Mouse (Mus musculus): ENCODE data around the gene Pitx3. TPM values are rescaled to one million over a fixed set of nuclear protein-coding genes. Genes with fewer than 3 reads are reported as not detected.
A peak's percentile ranks its signal among the peaks of the same experiment; 100 is the strongest.
"Not testable (repeated sequence)": the region's sequence is repeated elsewhere in the genome, so short reads cannot be mapped to it uniquely, and the experiment has no call there.

Gene Pitx3
- 0.24 TPM in 1 of 2 replicates, not detected in the other for polyA plus RNA-seq (2016; fragmentation: Nextera tagmentation; extraction: Ambion mirVana)

- H3K9me3 ChIP-seq, result no peaks in the 10 kb centered on the region
- H3K4me3 ChIP-seq (replicated peaks), result peak within 1 kb of the TSS; percentile 47
- H3K36me3 ChIP-seq (replicated peaks), result no peaks in the 10 kb centered on the region
- H3K27me3 ChIP-seq, result peaks cover 82% of the 10 kb centered on the region
- 1% methylated on average over 47 of the region's 47 CpGs for WGBS
- peak within 1 kb of the TSS; percentile 76 for H3K4me2 ChIP-seq
- ATAC-seq (ENCODE audit: low FRiP score), result no peak
- no peak within 1 kb of the TSS for H3K27ac ChIP-seq
- peaks cover 16% of the 10 kb centered on the region for H3K4me1 ChIP-seq
- H3K9ac ChIP-seq, result peak within 1 kb of the TSS; percentile 36; the same call in 1 of the 2 replicates
These were observed at the start of gene Pitx3 for GRCm38 (mm10) chr19:46147511-46148371. Gene Pitx3 (minus strand): TSS chr19:46148326.

- Histone ChIP-seq H3K27me3 (no peaks in the 10 kb centered on the region), H3K9me3 (no peaks in the 10 kb centered on the region), H3K4me3 (replicated peaks) (no peak overlapping the region), H3K27ac (no peak overlapping the region), H3K36me3 (replicated peaks) (no peaks in the 10 kb centered on the region; the same call in 1 of the 2 replicates), H3K9ac (no peak overlapping the region), H3K4me2 (no peak overlapping the region), H3K4me1 (no peaks in the 10 kb centered on the region)
- ATAC-seq (ENCODE audit: low FRiP score), result no peak
- 84% methylated on average over 2 of the region's 2 CpGs for WGBS
These were observed 39.1 kb upstream of the Pitx3 start for GRCm38 (mm10) chr19:46187203-46187602.

- ATAC-seq (ENCODE audit: low FRiP score), result no peak
- H3K4me2 ChIP-seq, result no peak overlapping the region
- H3K4me1 ChIP-seq, result no peaks in the 10 kb centered on the region
- H3K9ac ChIP-seq, result no peak overlapping the region
- WGBS, result 69% methylated on average over 3 of the region's 3 CpGs
- H3K27ac ChIP-seq, result no peak overlapping the region
- no peak overlapping the region for H3K4me3 ChIP-seq (replicated peaks)
- H3K36me3 ChIP-seq (replicated peaks), result no peaks in the 10 kb centered on the region; the same call in 1 of the 2 replicates
- H3K27me3 ChIP-seq, result no peaks in the 10 kb centered on the region
- no peaks in the 10 kb centered on the region for H3K9me3 ChIP-seq
These were observed 38.5 kb upstream of the Pitx3 start for GRCm38 (mm10) chr19:46186611-46187010.

- Histone ChIP-seq H3K27me3 (no peaks in the 10 kb centered on the region), H3K9ac (no peak overlapping the region), H3K9me3 (no peaks in the 10 kb centered on the region), H3K4me2 (no peak overlapping the region), H3K4me3 (replicated peaks) (no peak overlapping the region), H3K4me1 (peaks cover 6% of the 10 kb centered on the region; the same call in 1 of the 2 replicates), H3K36me3 (replicated peaks) (no peaks in the 10 kb centered on the region; the same call in 1 of the 2 replicates), H3K27ac (no peak overlapping the region)
- no peak for ATAC-seq (ENCODE audit: low FRiP score)
- 86% methylated on average over 3 of the region's 3 CpGs for WGBS
These were observed 34.1 kb upstream of the Pitx3 start for GRCm38 (mm10) chr19:46182241-46182640.

- H3K9me3 ChIP-seq, result no peaks in the 10 kb centered on the region
- H3K27me3 ChIP-seq, result no peaks in the 10 kb centered on the region
- peaks cover 9% of the 10 kb centered on the region for H3K4me1 ChIP-seq
- no peaks in the 10 kb centered on the region; the same call in 1 of the 2 replicates for H3K36me3 ChIP-seq (replicated peaks)
- H3K9ac ChIP-seq, result no peak overlapping the region
- ATAC-seq (ENCODE audit: low FRiP score), result no peak
- H3K4me2 ChIP-seq, result no peak overlapping the region
- H3K27ac ChIP-seq, result no peak overlapping the region
- H3K4me3 ChIP-seq (replicated peaks), result no peak overlapping the region
- WGBS, result 90% methylated on average over 2 of the region's 2 CpGs
These were observed 32.1 kb upstream of the Pitx3 start for GRCm38 (mm10) chr19:46180274-46180673.

- peaks cover 7% of the 10 kb centered on the region; the same call in 1 of the 2 replicates for H3K36me3 ChIP-seq (replicated peaks)
- H3K4me1 ChIP-seq, result peaks cover 9% of the 10 kb centered on the region
- no peak for ATAC-seq (ENCODE audit: low FRiP score)
- H3K27ac ChIP-seq, result no peak overlapping the region
- 55% methylated on average over 5 of the region's 5 CpGs for WGBS
- H3K4me3 ChIP-seq (replicated peaks), result no peak overlapping the region
- no peaks in the 10 kb centered on the region for H3K27me3 ChIP-seq
- H3K9me3 ChIP-seq, result no peaks in the 10 kb centered on the region
- no peak overlapping the region for H3K4me2 ChIP-seq
- no peak overlapping the region for H3K9ac ChIP-seq
These were observed 28.9 kb upstream of the Pitx3 start for GRCm38 (mm10) chr19:46177046-46177445.

GRCm38 (mm10) chr19:46175173-46175572 is 27.0 kb upstream of the Pitx3 start:
- no peak for ATAC-seq (ENCODE audit: low FRiP score)
- Histone ChIP-seq H3K27ac (no peak overlapping the region), H3K9me3 (no peaks in the 10 kb centered on the region)

DNA sequence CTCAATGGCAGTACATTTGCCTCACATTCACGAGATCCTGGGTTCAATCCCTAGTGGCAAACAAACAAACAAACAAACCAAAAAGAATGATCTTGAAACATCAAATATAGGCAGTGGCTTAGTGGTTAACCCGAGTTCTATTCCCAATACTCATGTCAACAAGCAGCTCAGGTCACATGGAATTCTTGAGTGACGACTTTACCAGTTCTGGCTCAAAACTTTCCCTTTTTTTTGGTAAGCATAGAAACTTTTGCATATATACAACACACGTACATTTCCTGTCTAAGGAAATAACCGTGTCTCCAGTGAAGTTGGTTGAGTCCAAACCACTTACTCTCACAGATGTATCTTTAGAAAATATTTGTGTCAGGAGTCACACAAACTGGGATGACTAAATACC is 24.4 kb upstream of the Pitx3 start:
- peaks cover 3% of the 10 kb centered on the region for H3K4me1 ChIP-seq
- H3K4me3 ChIP-seq (replicated peaks), result no peak overlapping the region
- H3K9ac ChIP-seq, result no peak overlapping the region
- peaks cover 13% of the 10 kb centered on the region for H3K36me3 ChIP-seq (replicated peaks)
- H3K4me2 ChIP-seq, result no peak overlapping the region
- ATAC-seq (ENCODE audit: low FRiP score), result no peak
- no peak overlapping the region for H3K27ac ChIP-seq
- no peaks in the 10 kb centered on the region for H3K27me3 ChIP-seq
- no peaks in the 10 kb centered on the region for H3K9me3 ChIP-seq
- 85% methylated on average over 5 of the region's 5 CpGs for WGBS

More at GRCm38 (mm10) chr19:46175173-46175572, 27.0 kb upstream of the Pitx3 start:
- Histone ChIP-seq H3K9ac (no peak overlapping the region), H3K27me3 (no peaks in the 10 kb centered on the region), H3K4me2 (no peak overlapping the region), H3K36me3 (replicated peaks) (peaks cover 13% of the 10 kb centered on the region), H3K4me3 (replicated peaks) (no peak overlapping the region), H3K4me1 (peaks cover 8% of the 10 kb centered on the region)

GRCm38 (mm10) chr19:46169913-46170312 is 21.8 kb upstream of the Pitx3 start:
- no peak overlapping the region for H3K9ac ChIP-seq
- H3K36me3 ChIP-seq (replicated peaks), result peaks cover 32% of the 10 kb centered on the region
- no peaks in the 10 kb centered on the region; the same call in 1 of the 2 replicates for H3K4me1 ChIP-seq
- H3K27me3 ChIP-seq, result no peaks in the 10 kb centered on the region
- ATAC-seq (ENCODE audit: low FRiP score), result no peak
- no peak overlapping the region for H3K4me3 ChIP-seq (replicated peaks)
- H3K27ac ChIP-seq, result no peak overlapping the region
- H3K9me3 ChIP-seq, result no peaks in the 10 kb centered on the region
- H3K4me2 ChIP-seq, result no peak overlapping the region
- WGBS, result 74% methylated on average over 1 of the region's 1 CpGs

GRCm38 (mm10) chr19:46169396-46169795 is 21.3 kb upstream of the Pitx3 start:
- Histone ChIP-seq H3K9ac (no peak overlapping the region), H3K27ac (no peak overlapping the region), H3K27me3 (no peaks in the 10 kb centered on the region), H3K4me3 (replicated peaks) (no peak overlapping the region), H3K4me1 (no peaks in the 10 kb centered on the region; the same call in 1 of the 2 replicates), H3K36me3 (replicated peaks) (peaks cover 37% of the 10 kb centered on the region), H3K4me2 (no peak overlapping the region), H3K9me3 (no peaks in the 10 kb centered on the region)
- ATAC-seq (ENCODE audit: low FRiP score), result no peak
- WGBS, result 73% methylated on average over 3 of the region's 3 CpGs

GRCm38 (mm10) chr19:46167169-46167568 is 19.0 kb upstream of the Pitx3 start:
- 70% methylated on average over 2 of the region's 2 CpGs for WGBS
- H3K4me2 ChIP-seq; H3K4me1 ChIP-seq; ATAC-seq (ENCODE audit: low FRiP score); H3K27ac ChIP-seq; H3K27me3 ChIP-seq; H3K9ac ChIP-seq; H3K9me3 ChIP-seq; H3K4me3 ChIP-seq (replicated peaks): not testable (repeated sequence)
- peaks cover 41% of the 10 kb centered on the region for H3K36me3 ChIP-seq (replicated peaks)

DNA sequence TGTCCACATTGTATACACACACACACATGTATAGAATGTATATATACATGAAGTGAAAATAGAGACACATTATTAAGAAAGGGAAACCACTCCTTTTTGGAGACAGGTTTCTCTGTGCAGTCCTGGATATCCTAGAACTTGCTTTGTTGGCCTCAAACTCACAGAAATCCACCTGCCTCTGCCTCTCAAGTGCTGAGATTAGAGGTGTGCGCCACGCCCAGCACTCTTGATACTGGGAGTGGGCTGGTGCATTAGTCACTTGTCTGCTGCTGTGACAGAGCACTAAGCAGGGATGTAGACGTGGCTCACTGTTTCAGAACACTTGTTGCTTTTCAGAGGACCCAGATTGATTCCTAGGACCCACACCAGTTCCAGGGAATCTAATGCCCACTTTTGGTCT is 17.8 kb upstream of the Pitx3 start:
- H3K4me1 ChIP-seq, result no peaks in the 10 kb centered on the region; the same call in 1 of the 2 replicates
- no peak overlapping the region for H3K4me3 ChIP-seq (replicated peaks)
- no peaks in the 10 kb centered on the region for H3K27me3 ChIP-seq
- H3K4me2 ChIP-seq, result no peak overlapping the region
- H3K27ac ChIP-seq, result no peak overlapping the region
- no peak overlapping the region for H3K9ac ChIP-seq
- ATAC-seq (ENCODE audit: low FRiP score), result no peak
- peaks cover 39% of the 10 kb centered on the region for H3K36me3 ChIP-seq (replicated peaks)
- H3K9me3 ChIP-seq, result no peaks in the 10 kb centered on the region
- WGBS, result 90% methylated on average over 3 of the region's 3 CpGs

Data from forebrain, embryonic 12.5 days (tissue).